10 mouse cellular contexts compared by ENCODE assay signal in genomic region chr11:21999396-22000315, GRCm38 (mm10). TPM values are rescaled to one million over a fixed set of nuclear protein-coding genes. Genes with fewer than 3 reads are reported as not detected.
A peak's percentile ranks its signal among the peaks of the same experiment; 100 is the strongest.
DNase-seq lines count a peak whose midpoint lies in the region; ATAC-seq and TF ChIP-seq lines count a peak whose summit lies in the region.
"Had no signal": no experiment of that assay in that cellular context is flagged by ENCODE, and none has a peak within 500 bp of the region (broad histone marks: within the 10 kb centered on the region; RNA-seq: fewer than 3 reads in every experiment).

No protein-coding gene starts in this region.

- H3K9ac ChIP-seq in ES-E14 (ENCODE audit: insufficient read depth, low read depth, low read length, poor library complexity, severe bottlenecking): no peak overlapping the region
- 0 out of 2 replicates have a peak overlapping the region, but pooled peaks have one; percentile 38 for H3K9ac ChIP-seq in limb, embryonic 14.5 days (ENCODE audit: low read depth, low read length, severe bottlenecking)
- H3K9ac ChIP-seq: stomach, embryonic 15.5 days had no signal

- no peak overlapping the region for H3K4me3 ChIP-seq in kidney, adult 2 months (ENCODE audit: insufficient read depth, low read depth, low read length)
- no peak overlapping the region for H3K4me3 ChIP-seq in ES-E14 (ENCODE audit: insufficient read depth in 1 of 2, low read depth in 1 of 2, low read length in 2 of 2, poor library complexity in 1 of 2, severe bottlenecking in 1 of 2)
- peak overlapping the region; percentile 73 for H3K4me3 ChIP-seq in embryonic facial prominence, embryonic 10.5 days
- H3K4me3 ChIP-seq in limb, embryonic 14.5 days (replicated peaks; ENCODE audit: low read length): peak overlapping the region; percentile 54

- H3K4me1 ChIP-seq in kidney, adult 2 months (ENCODE audit: control insufficient read depth, insufficient read depth, low read length): no peaks in the 10 kb centered on the region
- peaks cover 0 to 4% of the 10 kb centered on the region in 2 experiments; a peak in 1 of 4 replicates for H3K4me1 ChIP-seq in ES-E14 (ENCODE audit: control insufficient read depth in 2 of 2, insufficient read depth in 2 of 2, low read length in 2 of 2, poor library complexity in 1 of 2)
- H3K4me1 ChIP-seq in embryonic facial prominence, embryonic 10.5 days: peaks cover 62% of the 10 kb centered on the region
- peaks cover 17% of the 10 kb centered on the region for H3K4me1 ChIP-seq in limb, embryonic 14.5 days (ENCODE audit: control insufficient read depth, insufficient read depth, low read length)

- DNase-seq in kidney, adult 2 months: peak; percentile 10
- DNase-seq in kidney, adult 9 months: no peak
- peak; percentile 19 for DNase-seq in ES-E14 (ENCODE audit: low read depth, low spot score)
- peak; percentile 65 for DNase-seq in embryonic facial prominence, embryonic 10.5 days (ENCODE audit: low spot score)
- no peak for DNase-seq in limb, embryonic 14.5 days (ENCODE audit: low spot score)
- DNase-seq in thymus, postnatal 36 days: no peak
- no peak for DNase-seq in urinary bladder, postnatal 10 days (ENCODE audit: low spot score)
- DNase-seq in cerebellum, adult 9-11 months: no peak

- TF ChIP-seq POLR2A in kidney, adult 2 months (IDR thresholded peaks at IDR 0.05; ENCODE audit: low read depth, low read length): no peak
- TF ChIP-seq POLR2A in limb, embryonic 14.5 days (IDR thresholded peaks at IDR 0.05; ENCODE audit: borderline replicate concordance, extremely low read depth, insufficient read depth, insufficient read length): no peak

- H3K27me3 ChIP-seq in kidney, adult 2 months (replicated peaks; ENCODE audit: control insufficient read depth, insufficient read depth, low read length): peaks cover 26% of the 10 kb centered on the region
- H3K27me3 ChIP-seq in embryonic facial prominence, embryonic 10.5 days (replicated peaks; ENCODE audit: low read depth, poor library complexity, severe bottlenecking): peaks cover 100% of the 10 kb centered on the region
- peaks cover 85% of the 10 kb centered on the region for H3K27me3 ChIP-seq in limb, embryonic 14.5 days (ENCODE audit: control insufficient read depth, insufficient read depth, low read length)

- H3K36me3 ChIP-seq in kidney, adult 2 months (ENCODE audit: control insufficient read depth, insufficient read depth, low read length): no peaks in the 10 kb centered on the region
- no peaks in the 10 kb centered on the region for H3K36me3 ChIP-seq in ES-E14 (ENCODE audit: control insufficient read depth, insufficient read depth, low read length, poor library complexity, severe bottlenecking)
- no peaks in the 10 kb centered on the region for H3K36me3 ChIP-seq in embryonic facial prominence, embryonic 10.5 days (replicated peaks)
- no peaks in the 10 kb centered on the region for H3K36me3 ChIP-seq in limb, embryonic 14.5 days (ENCODE audit: control insufficient read depth, insufficient read depth, low read length)
- H3K36me3 ChIP-seq: stomach, embryonic 15.5 days had no signal

- no peak overlapping the region for H3K27ac ChIP-seq in kidney, adult 2 months (ENCODE audit: insufficient read depth, low read depth, low read length)
- no peak overlapping the region for H3K27ac ChIP-seq in ES-E14 (ENCODE audit: insufficient read depth, low read depth, low read length, poor library complexity, severe bottlenecking)
- H3K27ac ChIP-seq in embryonic facial prominence, embryonic 10.5 days (replicated peaks): peak overlapping the region; percentile 77; the same call in 1 of the 2 replicates
- H3K27ac ChIP-seq in limb, embryonic 14.5 days (replicated peaks; ENCODE audit: low read depth, low read length): no peak overlapping the region
- H3K27ac ChIP-seq: stomach, embryonic 15.5 days had no signal

- H3K9me3 ChIP-seq in ES-E14 (ENCODE audit: control insufficient read depth, insufficient read depth, low read depth, low read length): no peaks in the 10 kb centered on the region
- H3K9me3 ChIP-seq in embryonic facial prominence, embryonic 10.5 days: no peaks in the 10 kb centered on the region
- H3K9me3 ChIP-seq in limb, embryonic 14.5 days (ENCODE audit: control insufficient read depth, low read length): no peaks in the 10 kb centered on the region
- H3K9me3 ChIP-seq: stomach, embryonic 15.5 days had no signal

- 42% methylated on average over 31 of the region's 31 CpGs for WGBS in kidney, adult 2 months
- 2% methylated on average over 31 of the region's 31 CpGs for WGBS in embryonic facial prominence, embryonic 10.5 days
- WGBS in limb, embryonic 14.5 days: 9% methylated on average over 31 of the region's 31 CpGs

- no peak for ATAC-seq in limb, embryonic 14.5 days (ENCODE audit: low FRiP score, low read depth)

- in situ Hi-C loops in ES-E14 (cut with MboI; ENCODE audit: low sequenced_read_pairs in 2 of 2, unreplicated experiment in 2 of 2): no loop called here

- no peak for TF ChIP-seq CTCF in kidney, adult 2 months (conservative IDR thresholded peaks at IDR 0.05; ENCODE audit: insufficient read depth, insufficient read length, low read depth, low read length)

- no peak overlapping the region; the same call in 1 of the 2 replicates for H3K4me2 ChIP-seq in limb, embryonic 14.5 days (replicated peaks; ENCODE audit: low read depth, low read length, severe bottlenecking)

TF ChIP-seq in ES-E14, 5 proteins besides CTCF, POLR2A, EP300 and RAD21:
- no peak for TF ChIP-seq HCFC1 (IDR thresholded peaks at IDR 0.05; ENCODE audit: borderline replicate concordance, insufficient read depth, low read length)
- TF ChIP-seq MAFK (IDR thresholded peaks at IDR 0.05; ENCODE audit: insufficient read depth, low read depth, low read length): no peak
- TF ChIP-seq ZNF384 (IDR thresholded peaks at IDR 0.05; ENCODE audit: low read depth, low read length): no peak
- no peak for TF ChIP-seq CHD2 (IDR thresholded peaks at IDR 0.05; ENCODE audit: low read depth, low read length)
- no peak for TF ChIP-seq ZC3H11A (IDR thresholded peaks at IDR 0.05; ENCODE audit: borderline replicate concordance, low read depth, low read length)
TF ChIP-seq in ES-E14: peak in this region for 0.

RNA-seq across cellular contexts. Expression of gene Otx1, which starts 3.0 kb away (rescaled TPM):
- not detected in 2 replicates for polyA plus RNA-seq in kidney, adult 2 months (2012; rRNA removed)
- 0.05 TPM in 1 of 2 replicates, not detected in the other for total RNA-seq in ES-E14 (2012; rRNA removed)
- 7.3 and 7.6 TPM in 2 replicates for polyA plus RNA-seq in embryonic facial prominence, embryonic 10.5 days (2016; fragmentation: Nextera tagmentation; extraction: Ambion mirVana)
- 3.3 and 3.4 TPM in 2 replicates for polyA plus RNA-seq in limb, embryonic 14.5 days (2012; rRNA removed)
- 2.2 TPM in 2 replicates for polyA plus RNA-seq in limb, embryonic 14.5 days (2014; fragmentation: Nextera tagmentation; extraction: Ambion mirVana)
- total RNA-seq: common myeloid progenitor, adult 5-6 weeks had no signal

Comparison
In these comparisons a context has a peak if more than half of its experiments do, and no peak if none do; other contexts are left out.
1. DNase-seq: peak in kidney, adult 2 months (single experiment), ES-E14 (single experiment) and embryonic facial prominence, embryonic 10.5 days (single experiment); none in kidney, adult 9 months (single experiment), limb, embryonic 14.5 days (single experiment), thymus, postnatal 36 days (0 of 2), urinary bladder, postnatal 10 days (single experiment) and cerebellum, adult 9-11 months (single experiment).
2. H3K4me3 ChIP-seq: peak in embryonic facial prominence, embryonic 10.5 days (single experiment) and limb, embryonic 14.5 days (single experiment); none in kidney, adult 2 months (single experiment) and ES-E14 (0 of 2).